21 mouse cellular contexts compared by ENCODE assay signal in the genomic region with DNA sequence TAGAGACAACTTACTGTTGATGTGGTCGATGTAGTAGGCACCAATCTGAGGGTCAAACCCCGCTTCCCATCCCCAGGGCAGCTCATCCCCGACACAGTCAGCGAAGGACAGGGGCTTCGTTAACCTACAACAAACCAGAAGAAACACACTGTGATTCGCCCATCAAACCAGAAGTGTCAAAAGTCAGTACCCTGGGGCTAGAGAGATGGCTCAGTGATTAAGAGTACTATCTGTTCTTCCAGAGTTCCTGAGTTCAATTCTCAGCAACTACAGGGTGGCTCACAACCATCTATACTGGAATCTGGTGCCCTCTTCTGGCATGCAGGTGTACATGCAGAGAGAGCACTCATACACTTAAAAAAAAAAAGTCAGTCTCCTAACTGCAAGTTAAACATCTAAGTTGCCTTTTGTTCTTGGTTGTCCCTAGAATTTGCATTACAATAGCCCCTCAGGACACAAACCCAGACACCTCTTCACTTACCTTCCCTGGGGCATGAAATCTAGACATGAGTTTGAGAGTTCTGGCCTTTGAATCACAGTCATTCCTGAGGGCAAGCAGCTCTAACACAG.
DNase-seq lines count a peak whose midpoint lies in the region; ATAC-seq and TF ChIP-seq lines count a peak whose summit lies in the region.
"Had no signal": no experiment of that assay in that cellular context is flagged by ENCODE, and none has a peak within 500 bp of the region (broad histone marks: within the 10 kb centered on the region; RNA-seq: fewer than 3 reads in every experiment).

No protein-coding gene starts in this region.

- DNase-seq in forebrain, postnatal 0 days: no peak
- DNase-seq in kidney, postnatal 10 days: peak; percentile 2
- DNase-seq in kidney, adult 11 months: no peak
- peak; percentile 9 for DNase-seq in urinary bladder, adult 2 months (ENCODE audit: low spot score)
- DNase-seq in urinary bladder, postnatal 36 days (ENCODE audit: low spot score in 2 of 2): no peak
- DNase-seq in stomach, postnatal 0 days (ENCODE audit: low spot score): no peak
- DNase-seq: cerebellum, postnatal 10 days; embryo, embryonic 11 days; gastrocnemius, postnatal 36 days; right cerebral cortex, postnatal 25 days had no signal

- 0 out of 2 replicates have a peak, but pooled peaks have one; percentile 15 for TF ChIP-seq CTCF in forebrain, postnatal 0 days (IDR thresholded peaks at IDR 0.05; ENCODE audit: low read depth)
- TF ChIP-seq CTCF in stomach, postnatal 0 days (IDR thresholded peaks at IDR 0.05; ENCODE audit: low read depth): peak; percentile 45

- H3K27ac ChIP-seq in forebrain, postnatal 0 days (ENCODE audit: low read depth, low read length): no peak overlapping the region
- no peak overlapping the region for H3K27ac ChIP-seq in forebrain, embryonic 15.5 days (replicated peaks)
- no peak overlapping the region for H3K27ac ChIP-seq in stomach, postnatal 0 days (replicated peaks)
- no peak overlapping the region for H3K27ac ChIP-seq in hindbrain, embryonic 13.5 days
- H3K27ac ChIP-seq: embryonic facial prominence, embryonic 15.5 days; forebrain, embryonic 10.5 days; heart, embryonic 13.5 days; kidney, embryonic 15.5 days; limb, embryonic 12.5 days; macrophage; midbrain, embryonic 13.5 days; neural tube, embryonic 15.5 days had no signal

- no peak overlapping the region for H3K4me3 ChIP-seq in forebrain, postnatal 0 days (ENCODE audit: low read depth, low read length)
- H3K4me3 ChIP-seq in forebrain, embryonic 15.5 days: no peak overlapping the region
- H3K4me3 ChIP-seq in stomach, postnatal 0 days (ENCODE audit: low read depth, low read length): no peak overlapping the region
- no peak overlapping the region for H3K4me3 ChIP-seq in hindbrain, embryonic 13.5 days
- H3K4me3 ChIP-seq: embryonic facial prominence, embryonic 15.5 days; forebrain, embryonic 10.5 days; heart, embryonic 13.5 days; kidney, embryonic 15.5 days; limb, embryonic 12.5 days; midbrain, embryonic 13.5 days; myocyte; neural tube, embryonic 15.5 days had no signal

- no peaks in the 10 kb centered on the region for H3K4me1 ChIP-seq in forebrain, postnatal 0 days (ENCODE audit: insufficient read depth)
- H3K4me1 ChIP-seq in forebrain, embryonic 15.5 days: no peaks in the 10 kb centered on the region
- no peaks in the 10 kb centered on the region; the same call in 1 of the 2 replicates for H3K4me1 ChIP-seq in stomach, postnatal 0 days (replicated peaks; ENCODE audit: control insufficient read depth, insufficient read depth)
- H3K4me1 ChIP-seq in hindbrain, embryonic 13.5 days (replicated peaks): no peaks in the 10 kb centered on the region; the same call in 1 of the 2 replicates
- H3K4me1 ChIP-seq: limb, embryonic 12.5 days had no signal

- no peak for ATAC-seq in forebrain, postnatal 0 days
- no peak for ATAC-seq in forebrain, embryonic 15.5 days (replicated peaks)
- ATAC-seq in stomach, postnatal 0 days (ENCODE audit: low FRiP score, low TSS enrichment): no peak
- ATAC-seq in hindbrain, embryonic 13.5 days (ENCODE audit: low FRiP score): no peak
- ATAC-seq: midbrain, embryonic 13.5 days had no signal

- H3K4me2 ChIP-seq in forebrain, postnatal 0 days (ENCODE audit: low read depth): no peak overlapping the region
- no peak overlapping the region for H3K4me2 ChIP-seq in forebrain, embryonic 15.5 days (replicated peaks)
- no peak overlapping the region for H3K4me2 ChIP-seq in stomach, postnatal 0 days (replicated peaks; ENCODE audit: low read depth)
- H3K4me2 ChIP-seq in hindbrain, embryonic 13.5 days: no peak overlapping the region
- H3K4me2 ChIP-seq: embryonic facial prominence, embryonic 15.5 days; heart, embryonic 13.5 days; kidney, embryonic 15.5 days; limb, embryonic 12.5 days; midbrain, embryonic 13.5 days; neural tube, embryonic 15.5 days had no signal

- H3K9ac ChIP-seq in forebrain, postnatal 0 days: no peak overlapping the region
- no peak overlapping the region for H3K9ac ChIP-seq in forebrain, embryonic 15.5 days (replicated peaks)
- H3K9ac ChIP-seq in stomach, postnatal 0 days (ENCODE audit: low read length): no peak overlapping the region
- no peak overlapping the region for H3K9ac ChIP-seq in hindbrain, embryonic 13.5 days
- H3K9ac ChIP-seq: embryonic facial prominence, embryonic 15.5 days; heart, embryonic 13.5 days; kidney, embryonic 15.5 days; limb, embryonic 12.5 days; midbrain, embryonic 13.5 days; neural tube, embryonic 15.5 days had no signal

- no peaks in the 10 kb centered on the region for H3K36me3 ChIP-seq in forebrain, postnatal 0 days (ENCODE audit: insufficient read depth)
- H3K36me3 ChIP-seq in forebrain, embryonic 15.5 days: no peaks in the 10 kb centered on the region
- no peaks in the 10 kb centered on the region for H3K36me3 ChIP-seq in stomach, postnatal 0 days (ENCODE audit: control insufficient read depth, insufficient read depth, low read length)
- peaks cover 5% of the 10 kb centered on the region; the same call in 1 of the 2 replicates for H3K36me3 ChIP-seq in hindbrain, embryonic 13.5 days
- H3K36me3 ChIP-seq: neural tube, embryonic 15.5 days had no signal

- no peak for TF ChIP-seq EP300 in stomach, postnatal 0 days (optimal IDR thresholded peaks at IDR 0.05)

- no peaks in the 10 kb centered on the region for H3K27me3 ChIP-seq in forebrain, postnatal 0 days (ENCODE audit: insufficient read depth, low read length)
- H3K27me3 ChIP-seq in forebrain, embryonic 15.5 days: no peaks in the 10 kb centered on the region
- no peaks in the 10 kb centered on the region for H3K27me3 ChIP-seq in stomach, postnatal 0 days (ENCODE audit: control insufficient read depth, insufficient read depth, low read length)
- H3K27me3 ChIP-seq in hindbrain, embryonic 13.5 days: no peaks in the 10 kb centered on the region
- H3K27me3 ChIP-seq: embryonic facial prominence, embryonic 15.5 days; heart, embryonic 13.5 days; kidney, embryonic 15.5 days; limb, embryonic 12.5 days; midbrain, embryonic 13.5 days; neural tube, embryonic 15.5 days had no signal

- H3K9me3 ChIP-seq in forebrain, postnatal 0 days (ENCODE audit: low read length): no peaks in the 10 kb centered on the region
- H3K9me3 ChIP-seq in forebrain, embryonic 15.5 days: no peaks in the 10 kb centered on the region
- no peaks in the 10 kb centered on the region for H3K9me3 ChIP-seq in stomach, postnatal 0 days (ENCODE audit: control insufficient read depth, low read length)
- H3K9me3 ChIP-seq in hindbrain, embryonic 13.5 days: no peaks in the 10 kb centered on the region
- H3K9me3 ChIP-seq: embryonic facial prominence, embryonic 15.5 days; forebrain, embryonic 10.5 days; heart, embryonic 13.5 days; kidney, embryonic 15.5 days; limb, embryonic 12.5 days; midbrain, embryonic 13.5 days; neural tube, embryonic 15.5 days had no signal

- 97% methylated on average over 6 of the region's 6 CpGs for WGBS in forebrain, postnatal 0 days
- over 99% methylated on average over 6 of the region's 6 CpGs for WGBS in forebrain, embryonic 15.5 days
- 95% methylated on average over 6 of the region's 6 CpGs for WGBS in stomach, postnatal 0 days
- 98% methylated on average over 6 of the region's 6 CpGs for WGBS in hindbrain, embryonic 13.5 days

Comparison
In these comparisons a context has a peak if more than half of its experiments do, and no peak if none do; other contexts are left out.
1. DNase-seq: peak in kidney, postnatal 10 days (single experiment) and urinary bladder, adult 2 months (single experiment); none in forebrain, postnatal 0 days (single experiment), kidney, adult 11 months (single experiment), urinary bladder, postnatal 36 days (0 of 2) and stomach, postnatal 0 days (single experiment).